Mouse (Mus musculus) c-Kit-positive CD71-positive TER-119-negative erythroid progenitor cells, embryonic 14.5 days (primary cell): ENCODE results near the gene Cib1.

Experiments
- DNase-seq: peaks from one replicate; pipeline ENCODE4 v3.0.0-alpha.2; 2013; ENCODE audit warnings: low read depth

Cib1 gene

GRCm38 (mm10) chr7:80233799-80234198, 1.2 kb upstream of the Cib1 start:
- DNase-seq = no peak

GRCm38 (mm10) chr7:80231971-80232488, 583 bp downstream of the Cib1 start:
- no peak for DNase-seq

- no peak for DNase-seq
Observed at GRCm38 (mm10) chr7:80230196-80230595, 2.4 kb downstream of the Cib1 start.

GRCm38 (mm10) chr7:80227065-80227464, 5.5 kb downstream of the Cib1 start:
- DNase-seq = no peak

- DNase-seq = no peak
Observed at GRCm38 (mm10) chr7:80221179-80221750, 11.3 kb downstream of the Cib1 start.

- no peak for DNase-seq
Observed at GRCm38 (mm10) chr7:80220237-80220797, 12.3 kb downstream of the Cib1 start.

- no peak for DNase-seq
Observed at GRCm38 (mm10) chr7:80218666-80219065, 13.9 kb downstream of the Cib1 start.

GRCm38 (mm10) chr7:80216566-80216965, 16.0 kb downstream of the Cib1 start:
- no peak for DNase-seq

GRCm38 (mm10) chr7:80215398-80215797, 17.2 kb downstream of the Cib1 start:
- DNase-seq = peak; percentile 75

- no peak for DNase-seq
Observed at GRCm38 (mm10) chr7:80214459-80214858, 18.2 kb downstream of the Cib1 start.

GRCm38 (mm10) chr7:80213604-80214003, 19.0 kb downstream of the Cib1 start:
- no peak for DNase-seq

GRCm38 (mm10) chr7:80210982-80211381, 21.6 kb downstream of the Cib1 start:
- DNase-seq = no peak

GRCm38 (mm10) chr7:80209669-80210068, 22.9 kb downstream of the Cib1 start:
- no peak for DNase-seq

GRCm38 (mm10) chr7:80208738-80209430, 23.7 kb downstream of the Cib1 start:
- peak; percentile 96 for DNase-seq

- no peak for DNase-seq
Observed at GRCm38 (mm10) chr7:80208026-80208642, 24.5 kb downstream of the Cib1 start.

GRCm38 (mm10) chr7:80207314-80207731, 25.3 kb downstream of the Cib1 start:
- no peak for DNase-seq

GRCm38 (mm10) chr7:80205705-80206589, 26.7 kb downstream of the Cib1 start:
- no peak for DNase-seq

GRCm38 (mm10) chr7:80204961-80205360, 27.7 kb downstream of the Cib1 start:
- no peak for DNase-seq

- DNase-seq = no peak
Observed at GRCm38 (mm10) chr7:80204362-80204761, 28.3 kb downstream of the Cib1 start.

GRCm38 (mm10) chr7:80203638-80204096, 28.9 kb downstream of the Cib1 start:
- DNase-seq = no peak

- no peak for DNase-seq
Observed at GRCm38 (mm10) chr7:80202961-80203360, 29.7 kb downstream of the Cib1 start.
